In the genomic region with DNA sequence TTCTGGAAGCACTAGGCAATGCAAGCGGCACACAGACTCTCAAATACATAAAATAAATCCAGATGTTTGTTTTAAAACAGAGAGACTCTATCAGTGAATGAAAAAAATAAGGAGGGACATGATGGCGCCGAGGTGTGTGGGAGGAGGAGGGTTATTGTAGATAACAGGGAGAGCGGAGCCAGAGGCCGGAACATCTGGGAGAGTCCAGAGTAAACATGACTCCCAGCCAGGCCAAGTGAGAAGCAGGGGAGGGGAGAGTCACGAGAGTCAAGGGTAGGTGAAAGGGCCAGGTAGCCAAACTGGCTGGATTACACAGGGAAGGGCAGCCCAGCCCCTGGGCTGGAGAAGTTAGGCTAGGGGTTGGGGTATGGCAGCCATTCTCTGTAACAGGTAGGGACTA, we compare ENCODE assay signal across 18 mouse cellular contexts. TPM values are rescaled to one million over a fixed set of nuclear protein-coding genes. Genes with fewer than 3 reads are reported as not detected.
A peak's percentile ranks its signal among the peaks of the same experiment; 100 is the strongest.
DNase-seq lines count a peak whose midpoint lies in the region; ATAC-seq lines count a peak whose summit lies in the region.
"Had no signal": no experiment of that assay in that cellular context is flagged by ENCODE, and none has a peak within 500 bp of the region (broad histone marks: within the 10 kb centered on the region; RNA-seq: fewer than 3 reads in every experiment).

No protein-coding gene starts in this region.

- DNase-seq in kidney, postnatal 4 days, result peak; percentile 35 to 38
- DNase-seq in kidney, adult 8-10 months, result no peak
- DNase-seq in ovary, adult 18-20 months (ENCODE audit: low spot score), result peak; percentile 59
- DNase-seq in ovary, postnatal 36 days (ENCODE audit: low spot score), result no peak
- DNase-seq in layer of hippocampus, postnatal 36 days, result no peak
- DNase-seq in urinary bladder, postnatal 25 days (ENCODE audit: low spot score), result no peak
- DNase-seq: adrenal gland, adult 8-10 months; adrenal gland, postnatal 36 days; cerebellum, adult 2 months; cerebellum, postnatal 10 days; gastrocnemius, adult 2 months; gastrocnemius, postnatal 25 days; heart, postnatal 4 days had no signal

- no peaks in the 10 kb centered on the region for H3K9me3 ChIP-seq in stomach, embryonic 16.5 days (replicated peaks; ENCODE audit: control insufficient read depth, low read length)
- H3K9me3 ChIP-seq: embryonic facial prominence, embryonic 10.5 days; forebrain, embryonic 13.5 days; heart, embryonic 13.5 days; hindbrain, embryonic 12.5 days had no signal

- no peaks in the 10 kb centered on the region for H3K4me1 ChIP-seq in stomach, embryonic 16.5 days (ENCODE audit: control insufficient read depth, insufficient read depth, low read length)

- H3K27me3 ChIP-seq in stomach, embryonic 16.5 days (ENCODE audit: control insufficient read depth, insufficient read depth, low read length), result no peaks in the 10 kb centered on the region
- H3K27me3 ChIP-seq: forebrain, embryonic 13.5 days; heart, embryonic 13.5 days; hindbrain, embryonic 12.5 days had no signal

- H3K36me3 ChIP-seq in stomach, embryonic 16.5 days (ENCODE audit: control insufficient read depth, insufficient read depth, low read length), result no peaks in the 10 kb centered on the region

- no peak overlapping the region for H3K27ac ChIP-seq in stomach, embryonic 16.5 days (ENCODE audit: low read length)
- H3K27ac ChIP-seq: embryonic facial prominence, embryonic 10.5 days; forebrain, embryonic 13.5 days; gastrocnemius, adult 2 months; hindbrain, embryonic 12.5 days had no signal

- peak; percentile 12; the same call in 1 of the 2 replicates for ATAC-seq in stomach, embryonic 16.5 days (ENCODE audit: insufficient read depth, low FRiP score)
- ATAC-seq: forebrain, embryonic 13.5 days had no signal

- no peak overlapping the region for H3K4me3 ChIP-seq in stomach, embryonic 16.5 days (replicated peaks; ENCODE audit: low read length)
- H3K4me3 ChIP-seq: embryonic facial prominence, embryonic 10.5 days; forebrain, embryonic 13.5 days; gastrocnemius, adult 2 months; heart, embryonic 13.5 days; hindbrain, embryonic 12.5 days had no signal

- 40% methylated on average over 6 of the region's 6 CpGs for WGBS in stomach, embryonic 16.5 days

- no peak overlapping the region for H3K4me2 ChIP-seq in stomach, embryonic 16.5 days (ENCODE audit: low read depth, low read length)
- H3K4me2 ChIP-seq: forebrain, embryonic 13.5 days; heart, embryonic 13.5 days; hindbrain, embryonic 12.5 days had no signal

- no peak overlapping the region for H3K9ac ChIP-seq in stomach, embryonic 16.5 days (ENCODE audit: low read length)
- H3K9ac ChIP-seq: forebrain, embryonic 13.5 days; heart, embryonic 13.5 days; hindbrain, embryonic 12.5 days had no signal

RNA-seq across cellular contexts. Expression of gene Casp6, which starts 4.6 kb away (rescaled TPM):
- polyA plus RNA-seq in stomach, embryonic 16.5 days (2015; fragmentation: Nextera tagmentation; extraction: Ambion mirVana), result 107 TPM in 2 replicates
- 1 to 10 TPM; 7.0 to 8.6 TPM for total RNA-seq in layer of hippocampus, postnatal 36 days (2021)

RNA-seq across cellular contexts. Expression of gene Pla2g12a, which starts 18.2 kb away (rescaled TPM):
- polyA plus RNA-seq in stomach, embryonic 16.5 days (2015; fragmentation: Nextera tagmentation; extraction: Ambion mirVana), result 49.4 and 56.0 TPM in 2 replicates
- 10 to 100 TPM; 24.3 to 27.2 TPM for total RNA-seq in layer of hippocampus, postnatal 36 days (2021)

Comparison
In these comparisons a context has a peak if more than half of its experiments do, and no peak if none do; other contexts are left out.
1. DNase-seq: peak in kidney, postnatal 4 days (2 of 2) and ovary, adult 18-20 months (single experiment); none in kidney, adult 8-10 months (0 of 2), ovary, postnatal 36 days (single experiment), layer of hippocampus, postnatal 36 days (0 of 2) and urinary bladder, postnatal 25 days (single experiment).